Mouse (Mus musculus) right cerebral cortex, postnatal 4 days (tissue): ENCODE data around the gene Ccdc138.
A peak's percentile ranks its signal among the peaks of the same experiment; 100 is the strongest.
"Not testable (repeated sequence)": the region's sequence is repeated elsewhere in the genome, so short reads cannot be mapped to it uniquely, and the experiment has no call there.

ENCODE experiments used
- DNase-seq: peaks from one replicate; pipeline ENCODE4 v3.0.0-alpha.2; 2022

The Ccdc138 gene

DNA sequence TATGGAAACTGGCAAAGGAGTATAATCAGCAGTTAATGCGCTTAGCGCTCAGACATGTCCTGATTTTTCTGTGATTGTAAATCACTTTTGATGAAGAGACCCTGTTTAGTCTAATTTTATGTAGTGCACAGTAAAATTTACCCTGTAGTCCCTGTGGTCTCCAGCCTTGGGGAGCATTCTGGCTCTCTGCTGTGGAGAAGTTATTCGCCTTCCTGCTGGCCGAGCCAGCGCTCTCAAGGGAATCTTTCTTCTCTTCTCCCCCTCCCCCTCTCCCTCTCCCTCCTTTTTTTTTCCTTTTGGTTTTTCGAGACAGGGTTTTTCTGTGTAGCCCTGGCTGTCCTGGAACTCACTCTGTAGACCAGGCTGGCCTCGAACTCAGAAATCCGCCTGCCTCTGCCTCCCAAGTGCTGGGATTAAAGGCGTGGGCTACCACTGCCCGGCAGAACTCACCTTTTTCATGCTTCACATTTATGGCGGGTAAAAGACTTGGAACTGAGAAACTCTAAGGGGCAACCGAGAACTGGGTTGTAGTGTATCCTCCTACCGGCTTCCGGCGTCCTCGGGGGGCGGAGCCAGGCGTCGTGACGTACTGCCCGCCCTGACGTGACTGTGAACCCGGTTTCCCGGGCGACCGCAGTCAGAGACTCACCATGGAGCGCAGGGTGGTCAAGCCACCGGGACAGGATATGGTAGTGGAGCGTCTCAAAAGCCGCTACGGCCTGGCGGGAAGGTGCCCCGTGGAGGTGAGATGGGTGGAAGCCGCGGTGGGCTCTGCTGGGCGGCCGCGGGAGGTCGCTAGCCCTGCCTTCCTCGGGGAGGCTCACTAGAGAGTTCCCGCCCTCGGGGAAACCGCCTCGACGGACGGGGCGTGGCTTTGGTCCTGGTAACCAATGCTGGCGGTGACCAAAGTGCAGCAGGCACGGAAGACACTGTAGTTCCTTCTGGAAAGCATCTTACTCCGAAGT, at the start of gene Ccdc138:
Ccdc138 (plus strand) TSS at position 629 of the 965 bp plus-strand sequence.
- peak; percentile 89 for DNase-seq

DNA sequence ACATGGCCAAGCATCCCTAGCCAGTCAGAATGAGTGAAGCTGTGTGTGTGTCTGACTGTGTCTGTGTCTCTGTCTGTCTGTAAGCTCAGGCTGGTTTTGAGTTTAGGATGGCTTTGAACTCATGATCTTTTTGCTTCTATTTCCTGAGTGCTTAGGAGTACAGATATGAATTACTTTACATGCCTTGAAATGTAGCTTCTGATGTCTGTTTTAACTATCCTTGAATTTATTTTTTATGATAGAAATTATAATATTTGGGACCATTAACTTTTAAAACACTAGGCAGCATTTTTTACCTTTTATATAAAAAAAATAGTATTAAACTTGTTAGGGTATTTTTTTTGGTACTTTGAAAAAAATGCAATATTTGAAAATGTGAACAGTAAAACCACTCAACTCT, 46.2 kb upstream of the Ccdc138 start:
- no peak for DNase-seq

DNA sequence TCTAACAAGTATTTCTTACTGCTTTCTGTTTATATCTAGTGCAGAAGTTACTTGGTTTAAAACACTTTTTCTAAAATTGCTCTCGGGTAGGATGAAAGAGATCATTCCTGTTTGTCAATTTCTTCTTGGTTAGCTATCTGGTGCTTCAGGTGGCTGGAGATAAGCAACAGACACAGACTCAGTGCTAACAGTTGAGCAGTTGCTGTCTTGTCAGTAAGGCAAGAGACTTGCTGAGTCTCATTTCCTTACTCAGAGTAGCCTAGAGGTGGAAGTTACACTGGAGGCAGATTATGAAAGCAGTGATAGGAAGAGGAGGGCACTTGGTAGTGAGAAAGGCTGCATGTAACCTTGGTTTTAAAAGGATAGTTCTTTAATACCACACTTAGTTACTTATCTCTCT, 45.6 kb upstream of the Ccdc138 start:
- no peak for DNase-seq

DNA sequence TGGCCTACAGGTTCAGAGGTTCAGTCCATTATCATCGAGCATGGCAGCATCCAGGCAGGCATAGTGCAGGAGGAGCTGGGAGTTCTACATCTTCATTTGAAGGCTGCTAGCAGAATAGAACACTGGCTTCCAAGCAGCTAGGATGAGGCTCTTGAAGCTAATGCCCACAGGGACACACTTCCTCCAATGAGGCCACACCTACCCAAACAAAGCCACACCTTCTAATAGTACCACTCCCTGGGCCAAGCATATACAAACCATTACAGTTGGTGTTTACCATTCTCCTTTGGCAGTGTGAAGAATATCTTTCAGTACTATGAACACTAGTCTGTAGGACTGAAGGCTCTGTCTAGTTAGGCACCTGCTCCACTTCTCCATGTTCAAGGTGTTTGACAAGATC, 37.9 kb upstream of the Ccdc138 start:
- DNase-seq, result no peak

DNA sequence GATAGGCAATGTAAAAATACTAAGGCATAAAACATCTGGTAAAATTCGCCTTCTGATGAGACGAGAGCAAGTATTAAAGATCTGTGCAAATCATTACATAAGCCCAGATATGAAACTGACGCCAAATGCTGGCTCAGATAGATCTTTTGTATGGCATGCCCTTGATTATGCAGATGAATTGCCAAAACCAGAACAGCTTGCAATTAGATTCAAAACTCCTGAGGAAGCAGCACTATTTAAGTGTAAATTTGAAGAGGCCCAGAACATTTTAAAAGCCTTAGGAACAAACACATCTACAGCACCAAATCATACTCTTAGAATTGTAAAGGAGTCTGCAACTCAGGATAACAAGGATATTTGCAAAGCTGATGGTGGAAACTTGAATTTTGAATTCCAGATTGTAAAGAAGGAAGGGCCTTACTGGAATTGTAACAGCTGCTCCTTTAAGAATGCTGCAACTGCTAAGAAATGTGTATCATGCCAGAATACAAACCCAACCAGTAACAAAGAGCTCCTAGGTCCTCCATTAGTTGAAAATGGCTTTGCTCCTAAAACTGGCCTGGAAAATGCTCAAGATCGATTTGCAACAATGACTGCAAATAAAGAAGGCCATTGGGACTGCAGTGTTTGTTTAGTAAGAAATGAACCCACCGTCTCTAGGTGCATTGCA, 20.5 kb upstream of the Ccdc138 start:
- no peak for DNase-seq

DNA sequence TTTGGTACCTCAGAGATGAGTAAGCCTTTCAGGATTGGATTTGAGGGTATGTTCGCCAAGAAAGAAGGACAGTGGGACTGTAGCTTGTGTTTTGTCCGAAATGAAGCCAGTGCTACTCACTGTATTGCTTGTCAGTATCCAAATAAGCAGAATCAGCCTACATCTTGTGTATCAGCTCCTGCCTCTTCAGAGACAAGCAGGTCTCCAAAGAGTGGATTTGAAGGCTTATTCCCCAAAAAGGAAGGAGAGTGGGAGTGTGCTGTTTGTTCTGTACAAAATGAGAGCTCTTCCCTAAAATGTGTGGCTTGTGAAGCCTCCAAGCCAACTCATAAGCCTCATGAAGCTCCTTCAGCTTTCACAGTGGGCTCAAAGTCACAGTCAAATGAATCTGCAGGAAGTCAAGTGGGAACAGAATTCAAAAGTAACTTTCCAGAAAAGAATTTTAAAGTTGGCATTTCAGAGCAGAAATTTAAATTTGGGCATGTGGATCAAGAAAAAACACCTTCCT, 19.6 kb upstream of the Ccdc138 start:
- DNase-seq, result no peak

DNA sequence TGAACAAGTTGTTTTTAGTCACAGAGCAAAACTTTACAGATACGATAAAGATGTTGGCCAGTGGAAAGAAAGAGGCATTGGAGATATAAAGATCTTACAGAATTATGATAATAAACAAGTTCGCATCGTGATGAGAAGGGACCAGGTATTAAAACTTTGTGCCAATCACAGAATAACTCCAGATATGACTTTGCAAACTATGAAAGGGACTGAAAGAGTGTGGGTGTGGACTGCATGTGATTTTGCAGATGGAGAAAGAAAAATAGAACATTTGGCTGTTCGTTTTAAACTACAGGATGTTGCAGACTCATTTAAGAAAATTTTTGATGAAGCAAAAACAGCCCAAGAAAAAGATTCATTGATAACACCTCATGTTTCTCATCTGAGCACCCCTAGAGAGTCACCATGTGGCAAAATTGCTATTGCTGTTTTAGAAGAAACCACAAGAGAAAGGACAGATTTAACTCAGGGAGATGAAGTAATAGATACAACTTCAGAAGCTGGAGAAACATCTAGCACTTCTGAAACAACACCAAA, 17.7 kb upstream of the Ccdc138 start:
- DNase-seq, result no peak

DNA sequence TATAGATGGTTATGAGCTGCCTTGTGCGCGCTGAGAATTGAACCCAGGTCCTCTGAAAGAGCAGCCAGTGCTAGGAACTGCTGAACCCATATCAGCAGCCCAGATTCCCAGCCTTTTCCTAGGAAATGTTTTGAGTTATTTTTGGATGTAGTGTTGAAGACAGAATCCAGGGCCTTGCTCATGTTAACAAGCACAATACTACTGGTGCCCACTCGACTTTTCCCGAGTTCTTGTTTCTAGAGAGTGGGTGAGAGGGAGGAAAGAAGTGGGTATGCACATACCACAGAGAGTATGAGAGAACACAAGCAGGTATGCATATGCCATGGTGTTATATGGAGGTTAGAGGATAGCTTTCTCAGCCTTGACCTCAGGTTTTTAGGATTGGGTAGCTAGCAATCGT, 6.7 kb upstream of the Ccdc138 start:
- DNase-seq, result no peak

DNA sequence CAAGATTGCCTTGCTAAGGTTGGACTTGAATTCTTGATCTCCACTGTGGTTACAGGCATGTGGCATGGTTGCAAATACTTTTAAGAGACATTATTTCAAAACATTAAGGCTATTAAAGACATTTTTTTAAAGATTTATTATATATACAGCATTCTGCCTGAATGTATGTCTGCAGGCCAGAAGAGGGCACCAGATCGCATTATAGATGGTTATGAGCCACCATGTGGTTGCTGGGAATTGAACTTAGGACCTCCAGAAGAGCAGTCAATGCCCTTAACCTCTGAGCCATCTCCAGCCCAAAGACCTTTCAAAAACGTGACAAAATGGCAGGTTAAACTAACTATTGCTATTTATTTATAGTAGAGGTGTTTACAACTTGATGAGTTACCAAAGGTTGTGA, 2.1 kb upstream of the Ccdc138 start:
- no peak for DNase-seq

DNA sequence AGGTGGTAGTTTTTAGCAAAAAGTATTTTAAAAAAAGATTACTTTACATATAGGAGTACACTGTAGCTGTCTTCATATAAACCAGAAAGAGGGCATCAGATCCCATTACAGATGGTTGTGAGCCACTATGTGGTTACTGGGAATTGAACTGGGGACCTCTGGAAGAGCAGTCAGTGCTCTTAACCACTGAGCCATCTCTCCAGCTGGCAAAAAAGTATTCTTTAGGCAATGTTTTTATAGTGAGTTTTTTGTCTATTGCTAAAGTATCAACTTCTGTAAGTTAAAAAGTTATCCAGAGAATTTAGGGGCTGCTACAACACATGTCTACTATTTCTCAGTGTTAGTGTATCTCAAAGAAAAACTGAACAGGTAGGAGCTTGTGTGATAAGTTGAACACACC, 1.0 kb upstream of the Ccdc138 start:
- no peak for DNase-seq

DNA sequence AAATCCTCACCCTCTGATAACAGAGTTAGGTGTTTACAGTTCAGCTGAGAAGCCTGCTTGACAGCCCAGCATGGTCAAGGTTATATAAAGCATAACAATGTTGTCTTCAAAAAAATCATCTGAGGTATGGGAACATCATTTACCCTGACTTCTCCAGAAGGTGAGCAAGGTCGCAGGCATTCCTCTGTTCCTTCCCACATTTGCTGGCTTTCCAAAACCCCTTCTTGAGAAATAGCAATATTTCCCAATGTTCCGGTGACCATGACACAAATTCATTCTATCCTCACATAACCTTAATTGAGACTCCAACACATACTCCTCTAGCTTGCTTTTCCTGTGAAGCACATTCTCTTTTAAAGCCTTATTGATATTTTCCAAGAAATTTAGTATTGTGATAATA, 768 bp downstream of the Ccdc138 start:
- no peak for DNase-seq

DNA sequence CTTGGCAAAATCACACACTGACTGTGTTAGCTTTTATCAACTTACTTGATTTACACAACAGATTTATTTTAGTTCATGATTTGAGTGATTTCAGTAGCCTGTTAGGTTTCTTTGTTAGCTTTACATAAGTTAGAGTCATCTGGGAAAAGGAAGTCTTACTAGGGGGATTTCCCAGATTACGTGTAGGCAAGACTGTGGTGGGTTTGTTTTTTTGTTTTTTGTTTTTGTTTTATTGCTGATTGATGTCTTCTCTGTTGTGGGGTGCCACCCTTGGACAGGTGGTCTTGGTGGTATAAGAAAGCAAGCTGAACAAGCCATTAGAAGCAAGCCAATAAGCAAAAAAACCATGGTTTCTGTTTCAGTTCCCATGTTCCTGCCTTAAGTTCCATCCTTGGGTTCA, 31.6 kb downstream of the Ccdc138 start:
- no peak for DNase-seq

DNA sequence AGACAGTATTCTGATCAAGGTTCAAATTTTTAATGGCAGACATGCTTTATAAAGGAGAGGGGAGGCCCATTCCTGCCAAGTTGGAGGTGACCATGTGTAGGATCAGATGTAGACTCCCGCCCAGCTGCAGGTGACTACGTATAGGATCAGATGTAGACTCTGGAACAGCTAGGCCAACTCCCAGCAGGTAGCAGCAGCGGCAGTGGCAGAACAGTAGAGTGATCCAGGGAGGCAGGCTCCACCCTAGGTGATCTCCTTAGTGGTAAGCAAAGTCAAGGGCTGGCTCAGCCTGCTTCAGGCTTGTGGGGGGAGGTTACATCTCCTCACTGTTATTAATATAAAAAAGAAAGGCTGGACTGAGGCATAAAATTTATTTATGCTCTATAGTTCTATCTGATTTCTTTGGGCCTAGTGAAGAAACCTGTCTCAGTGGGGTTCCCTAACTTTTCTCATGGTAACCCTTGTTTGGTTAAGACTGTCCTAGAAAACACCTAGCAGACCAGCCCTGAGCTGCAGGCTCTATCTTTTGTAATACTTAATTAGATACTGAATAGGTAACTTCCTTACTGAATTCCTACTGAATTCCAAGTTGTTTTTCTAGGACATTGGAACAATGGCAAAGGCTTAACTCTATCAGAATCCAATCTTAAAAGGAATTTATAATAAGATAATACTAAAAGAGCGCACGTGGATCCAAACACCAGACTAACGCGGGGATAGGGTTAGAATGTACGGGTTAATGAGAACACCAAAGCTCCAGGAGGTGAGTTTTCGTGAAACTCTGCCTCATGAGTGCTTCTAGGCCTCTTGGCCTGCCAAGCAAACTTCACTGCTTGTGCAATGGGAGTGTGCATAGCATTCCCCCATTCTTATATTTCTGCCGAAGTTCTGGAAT, 33.4 kb downstream of the Ccdc138 start:
- DNase-seq, result no peak

DNA sequence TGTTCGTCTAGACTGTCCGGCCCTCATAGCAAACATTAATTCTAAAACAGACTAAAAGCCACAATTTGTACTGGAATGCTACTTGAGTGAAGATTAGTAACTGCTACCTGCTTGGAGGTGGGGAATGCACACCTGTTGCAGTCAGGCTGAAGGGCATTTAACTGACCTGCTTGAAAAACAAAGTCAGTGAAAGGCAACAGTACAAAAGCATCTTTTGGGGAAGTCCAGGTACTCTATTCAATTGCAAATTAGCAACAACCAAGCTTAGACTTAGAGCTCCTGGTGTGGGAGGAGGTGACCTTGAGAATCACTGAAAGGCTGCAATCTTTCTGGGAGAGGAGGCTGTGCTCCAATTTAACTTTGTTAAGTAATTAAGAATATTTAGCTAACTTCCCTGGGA, 34.4 kb downstream of the Ccdc138 start:
- DNase-seq, result no peak

DNA sequence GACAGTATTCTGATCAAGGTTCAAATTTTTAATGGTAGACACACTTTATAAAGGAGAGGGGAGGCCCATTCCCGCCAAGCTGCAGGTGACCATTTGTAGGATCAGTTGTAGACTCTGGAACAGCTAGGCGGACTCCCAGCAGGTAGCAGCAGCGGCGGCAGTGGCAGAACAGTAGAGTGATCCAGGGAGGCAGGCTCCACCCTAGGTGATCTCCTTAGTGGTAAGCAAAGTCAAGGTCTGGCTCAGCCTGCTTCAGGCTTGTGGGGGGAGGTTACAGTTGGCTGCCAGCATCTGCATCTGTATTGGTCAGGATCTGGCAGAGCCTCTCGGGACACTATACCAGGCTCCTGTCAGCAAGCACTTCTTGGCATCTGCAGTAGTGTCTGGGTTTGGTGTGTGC, 38.5 kb downstream of the Ccdc138 start:
- DNase-seq, result not testable (repeated sequence)

DNA sequence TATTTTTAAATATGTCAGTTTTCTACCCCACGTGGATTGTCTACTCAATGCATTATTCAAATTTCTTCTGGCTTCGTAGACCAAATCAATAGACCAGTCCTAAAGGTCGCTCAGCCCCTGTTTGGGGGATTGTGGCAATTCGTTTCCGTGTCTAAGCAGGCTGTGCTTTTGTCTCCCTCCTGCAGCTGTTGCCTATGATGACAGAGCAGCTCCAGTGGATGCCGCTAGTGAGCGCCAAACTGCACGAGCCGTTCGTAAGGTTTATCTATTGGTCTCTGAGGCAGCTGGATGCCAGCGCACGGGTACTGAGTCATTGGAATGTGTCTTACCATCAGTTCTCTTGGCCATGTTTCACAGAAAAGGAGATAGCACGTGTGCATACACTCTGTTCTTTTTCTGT, 42.9 kb downstream of the Ccdc138 start:
- no peak for DNase-seq

DNA sequence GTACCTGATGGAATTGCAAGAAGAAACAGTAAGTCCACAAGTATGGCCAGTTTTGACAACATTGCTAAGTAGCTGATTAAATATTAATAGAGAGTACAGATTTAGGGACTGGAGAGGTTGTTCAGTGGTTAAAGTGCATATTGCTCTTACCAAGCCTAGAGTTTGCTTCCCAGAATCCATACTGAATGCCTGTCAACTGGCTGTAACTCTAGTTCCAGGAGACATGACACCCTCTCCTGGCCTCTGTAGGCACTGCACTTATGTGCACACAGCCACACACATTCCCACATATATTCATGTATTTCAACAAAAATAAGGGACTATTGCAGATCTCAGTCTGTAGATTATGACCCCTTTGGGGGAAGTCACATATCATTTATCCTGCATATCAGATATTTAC, 51.0 kb downstream of the Ccdc138 start:
- no peak for DNase-seq

DNA sequence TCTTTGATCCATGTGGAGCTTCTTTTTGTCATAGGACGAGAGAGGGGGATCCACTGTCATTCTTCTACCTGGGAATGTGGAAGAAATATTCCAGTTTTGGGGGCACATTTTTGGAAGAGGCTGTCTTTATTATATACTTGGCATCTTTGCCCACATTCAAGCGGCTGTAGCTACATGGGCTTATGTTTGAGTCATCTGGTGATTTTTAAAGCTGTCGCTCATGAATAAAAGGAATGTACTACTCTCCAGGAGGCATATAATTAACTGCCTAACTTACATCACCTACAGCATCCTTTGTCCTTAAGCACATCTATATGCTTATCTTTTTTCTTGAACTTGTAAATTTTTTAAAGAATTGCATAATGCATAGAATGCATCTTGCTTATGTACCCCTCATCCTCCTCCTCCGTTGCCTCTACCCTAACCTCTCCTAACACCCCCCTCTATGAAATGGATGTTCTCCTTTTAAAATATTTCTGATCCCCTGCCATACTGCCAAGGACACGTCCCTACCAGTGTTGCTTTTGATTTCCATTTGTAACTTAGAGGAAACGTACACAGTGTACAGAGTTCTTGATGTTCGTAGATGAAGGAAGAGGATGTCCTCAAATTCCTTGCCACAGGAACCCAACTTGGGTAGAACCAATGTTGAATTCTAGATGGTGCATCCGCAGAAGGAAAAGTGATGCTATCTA, 57.1 kb downstream of the Ccdc138 start:
- no peak for DNase-seq

DNA sequence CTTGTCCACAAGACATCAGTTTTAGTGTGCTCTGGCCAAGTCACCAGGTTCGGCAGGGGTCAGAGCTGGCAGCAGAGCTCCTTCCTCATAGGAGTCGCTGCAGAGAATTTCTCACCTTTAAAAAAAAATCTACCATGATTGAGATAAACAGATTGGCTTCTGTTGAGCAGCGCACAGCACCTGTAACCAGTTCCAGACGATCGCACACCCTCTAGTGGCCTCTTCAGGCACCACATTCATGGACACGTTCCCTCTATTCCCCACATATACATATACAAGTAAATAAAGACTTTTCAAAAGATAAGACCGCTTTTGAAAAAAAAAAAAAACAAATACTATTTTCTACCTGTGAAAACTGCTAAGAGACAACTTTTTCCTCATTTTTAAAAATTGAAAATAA, 61.4 kb downstream of the Ccdc138 start:
- DNase-seq, result peak; percentile 55

DNA sequence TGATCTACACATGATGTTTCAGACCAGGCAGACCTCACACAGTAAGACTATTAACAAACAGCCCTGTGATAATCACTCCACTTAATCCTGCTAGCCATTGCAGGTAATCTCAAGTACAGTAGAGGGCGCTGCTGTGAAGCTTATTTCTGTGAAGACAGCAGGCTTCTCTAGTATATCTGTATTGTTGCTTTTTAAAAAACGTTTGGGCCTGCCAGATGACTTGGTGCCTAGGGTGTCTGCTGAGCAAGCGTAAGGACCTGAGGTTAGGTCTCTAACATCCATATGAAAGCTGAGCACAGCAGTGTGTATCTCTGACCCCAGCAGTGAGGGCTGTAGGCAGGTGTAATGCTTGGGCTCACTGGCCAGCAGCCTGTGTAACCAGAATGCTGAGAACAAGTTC, 62.2 kb downstream of the Ccdc138 start:
- DNase-seq, result peak; percentile 37

DNA sequence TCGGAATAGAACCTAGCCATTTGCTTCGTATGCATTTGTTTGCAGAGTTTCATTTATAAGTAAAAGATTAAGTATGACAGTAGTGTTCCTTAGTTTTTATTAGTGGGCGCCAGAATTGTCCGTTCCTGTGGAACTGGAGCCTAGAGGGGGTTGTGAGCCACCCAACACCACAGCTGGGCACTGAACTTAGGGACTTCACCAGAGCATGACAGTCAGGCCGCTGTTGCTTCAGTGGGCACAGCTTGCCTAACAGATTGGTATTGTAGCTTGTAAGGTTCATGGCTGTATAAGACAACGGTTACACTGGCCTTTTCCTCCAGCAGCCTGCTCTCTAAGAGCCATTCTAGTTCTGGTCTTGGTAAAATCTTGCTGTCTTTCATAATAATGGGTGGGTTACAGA, 62.8 kb downstream of the Ccdc138 start:
- no peak for DNase-seq
